In genomic region chr12:104245092-104245491, GRCm38 (mm10) we compare ENCODE assay signal across 10 mouse cellular contexts. TPM values are rescaled to one million over a fixed set of nuclear protein-coding genes. Genes with fewer than 3 reads are reported as not detected.
DNase-seq lines count a peak whose midpoint lies in the region; ATAC-seq and TF ChIP-seq lines count a peak whose summit lies in the region.
"Had no signal": no experiment of that assay in that cellular context is flagged by ENCODE, and none has a peak within 500 bp of the region (broad histone marks: within the 10 kb centered on the region; RNA-seq: fewer than 3 reads in every experiment).

No protein-coding gene starts in this region.

- H3K79me2 ChIP-seq in liver, adult 2 months (ENCODE audit: control insufficient read depth, insufficient read depth, low read length): no peaks in the 10 kb centered on the region

- no peak for ATAC-seq in liver, embryonic 12.5 days
- ATAC-seq: intestine, embryonic 15.5 days had no signal

- no peaks in the 10 kb centered on the region for H3K36me3 ChIP-seq in liver, adult 2 months (ENCODE audit: control insufficient read depth, insufficient read depth, low read length)
- no peaks in the 10 kb centered on the region for H3K36me3 ChIP-seq in liver, embryonic 12.5 days
- H3K36me3 ChIP-seq in limb, embryonic 10.5 days: no peaks in the 10 kb centered on the region
- H3K36me3 ChIP-seq: intestine, embryonic 15.5 days; midbrain, embryonic 12.5 days had no signal

- H3K4me1 ChIP-seq in liver, adult 2 months (ENCODE audit: control insufficient read depth, insufficient read depth, low read length): peaks cover 5% of the 10 kb centered on the region; the same call in 1 of the 2 replicates
- no peaks in the 10 kb centered on the region for H3K4me1 ChIP-seq in liver, embryonic 12.5 days
- peaks cover 18% of the 10 kb centered on the region for H3K4me1 ChIP-seq in embryonic fibroblast, embryonic 13.5 days (ENCODE audit: control insufficient read depth, insufficient read depth, low read length)
- H3K4me1 ChIP-seq in limb, embryonic 10.5 days: peaks cover 6% of the 10 kb centered on the region
- H3K4me1 ChIP-seq: intestine, embryonic 15.5 days had no signal

- no peak overlapping the region for H3K4me3 ChIP-seq in liver, adult 2 months (ENCODE audit: insufficient read depth, low read depth, low read length)
- H3K4me3 ChIP-seq in liver, embryonic 12.5 days: no peak overlapping the region
- no peak overlapping the region for H3K4me3 ChIP-seq in embryonic fibroblast, embryonic 13.5 days (ENCODE audit: insufficient read depth, low read length)
- no peak overlapping the region for H3K4me3 ChIP-seq in limb, embryonic 10.5 days
- H3K4me3 ChIP-seq: intestine, embryonic 15.5 days; midbrain, embryonic 12.5 days had no signal

- H3K9ac ChIP-seq in liver, adult 2 months (ENCODE audit: low read depth, low read length): no peak overlapping the region
- no peak overlapping the region for H3K9ac ChIP-seq in liver, embryonic 12.5 days
- H3K9ac ChIP-seq: intestine, embryonic 15.5 days; midbrain, embryonic 12.5 days had no signal

- 93% methylated on average over 1 of the region's 1 CpGs for WGBS in liver, adult 2 months
- WGBS in liver, embryonic 12.5 days (ENCODE audit: insufficient replicate concordance): 65% methylated on average over 1 of the region's 1 CpGs
- WGBS in limb, embryonic 10.5 days: 90% methylated on average over 1 of the region's 1 CpGs

- no peaks in the 10 kb centered on the region for H3K9me3 ChIP-seq in liver, embryonic 12.5 days (replicated peaks)
- no peaks in the 10 kb centered on the region for H3K9me3 ChIP-seq in limb, embryonic 10.5 days (replicated peaks)
- H3K9me3 ChIP-seq: intestine, embryonic 15.5 days; midbrain, embryonic 12.5 days had no signal

- no peak overlapping the region for H3K27ac ChIP-seq in liver, adult 2 months (replicated peaks; ENCODE audit: insufficient read depth, low read depth, low read length)
- no peak overlapping the region for H3K27ac ChIP-seq in liver, embryonic 12.5 days
- H3K27ac ChIP-seq in embryonic fibroblast, embryonic 13.5 days (ENCODE audit: insufficient read depth, low read length): peak overlapping the region; percentile 82
- H3K27ac ChIP-seq in limb, embryonic 10.5 days: no peak overlapping the region
- H3K27ac ChIP-seq: intestine, embryonic 15.5 days; midbrain, embryonic 12.5 days had no signal

- TF ChIP-seq CTCF in liver, adult 2 months (IDR thresholded peaks at IDR 0.05; ENCODE audit: low read depth, low read length): peak; percentile 54; the same call in 1 of the 2 replicates
- TF ChIP-seq CTCF in embryonic fibroblast, embryonic 13.5 days (IDR thresholded peaks at IDR 0.05; ENCODE audit: borderline replicate concordance, insufficient read depth, low read length): peak; percentile 57; the same call in 1 of the 2 replicates

- no peaks in the 10 kb centered on the region for H3K27me3 ChIP-seq in liver, adult 2 months (ENCODE audit: control insufficient read depth, insufficient read depth, low read length)
- H3K27me3 ChIP-seq in liver, embryonic 12.5 days (replicated peaks): no peaks in the 10 kb centered on the region
- no peaks in the 10 kb centered on the region for H3K27me3 ChIP-seq in limb, embryonic 10.5 days (ENCODE audit: low read depth, poor library complexity, severe bottlenecking)
- H3K27me3 ChIP-seq: intestine, embryonic 15.5 days had no signal

- H3K4me2 ChIP-seq in liver, embryonic 12.5 days: no peak overlapping the region
- H3K4me2 ChIP-seq: intestine, embryonic 15.5 days; midbrain, embryonic 12.5 days had no signal

- no peak for TF ChIP-seq POLR2A in liver, adult 2 months (IDR thresholded peaks at IDR 0.05; ENCODE audit: extremely low read depth, insufficient read depth, low read length)
- TF ChIP-seq POLR2A in embryonic fibroblast, embryonic 13.5 days (IDR thresholded peaks at IDR 0.05; ENCODE audit: low read depth, low read length): no peak

- DNase-seq in embryo, embryonic 10.5 days (ENCODE audit: low spot score): peak; percentile 18
- no peak for DNase-seq in embryo, embryonic 10 days (ENCODE audit: low spot score)
- peak; percentile 37 for DNase-seq in liver, adult 2 months (ENCODE audit: extremely low read depth, low read depth, low spot score)
- peak; percentile 14 for DNase-seq in lung, postnatal 14 days
- DNase-seq in limb, embryonic 10.5 days (ENCODE audit: low spot score): no peak
- DNase-seq in gastrocnemius, postnatal 14 days: no peak

- intact Hi-C loops in gastrocnemius, postnatal 14 days (cut with DNase I; ENCODE audit: low total_unique reads): no loop called here

RNA-seq across cellular contexts. Expression of gene Serpina3g, which starts 9.0 kb away (rescaled TPM):
- total RNA-seq in liver, adult 2 months (2014; rRNA removed): 19.1 and 20.7 TPM in 2 replicates
- polyA plus RNA-seq in liver, adult 2 months (2012; rRNA removed): 3.8 and 9.7 TPM in 2 replicates
- polyA plus RNA-seq in liver, embryonic 12.5 days (2016; fragmentation: Nextera tagmentation; extraction: Ambion mirVana): 1.3 and 1.9 TPM in 2 replicates
- 54.6 and 89.6 TPM in 2 replicates for polyA plus RNA-seq in embryonic fibroblast, embryonic 13.5 days (2011; ENCODE audit: insufficient read length, low read depth, missing spikeins)
- 0.13 TPM in 1 of 2 replicates, not detected in the other for polyA plus RNA-seq in limb, embryonic 10.5 days (2016; fragmentation: Nextera tagmentation; extraction: Ambion mirVana)
- not detected for total RNA-seq in gastrocnemius, postnatal 14 days (2021)

RNA-seq across cellular contexts. Expression of gene Serpina3i, which starts 17.8 kb away (rescaled TPM):
- 0.20 and 0.46 TPM in 2 replicates for total RNA-seq in liver, adult 2 months (2014; rRNA removed)
- polyA plus RNA-seq in liver, adult 2 months (2012; rRNA removed): 0.04 TPM in 1 of 2 replicates, not detected in the other
- 0.10 and 0.15 TPM in 2 replicates for polyA plus RNA-seq in liver, embryonic 12.5 days (2016; fragmentation: Nextera tagmentation; extraction: Ambion mirVana)
- 1.6 TPM in 2 replicates for polyA plus RNA-seq in embryonic fibroblast, embryonic 13.5 days (2011; ENCODE audit: insufficient read length, low read depth, missing spikeins)
- 0.14 and 0.39 TPM in 2 replicates for polyA plus RNA-seq in limb, embryonic 10.5 days (2016; fragmentation: Nextera tagmentation; extraction: Ambion mirVana)
- not detected for total RNA-seq in gastrocnemius, postnatal 14 days (2021)
- polyA plus RNA-seq: intestine, embryonic 15.5 days had no signal

RNA-seq across cellular contexts. Expression of gene Serpina3f, which starts 30.7 kb away (rescaled TPM):
- 2.9 TPM in 2 replicates for total RNA-seq in liver, adult 2 months (2014; rRNA removed)
- polyA plus RNA-seq in liver, adult 2 months (2012; rRNA removed): 0.67 and 2.2 TPM in 2 replicates
- polyA plus RNA-seq in liver, embryonic 12.5 days (2016; fragmentation: Nextera tagmentation; extraction: Ambion mirVana): 0.06 and 0.20 TPM in 2 replicates
- polyA plus RNA-seq in embryonic fibroblast, embryonic 13.5 days (2011; ENCODE audit: insufficient read length, low read depth, missing spikeins): 0.33 and 0.74 TPM in 2 replicates
- not detected in 2 replicates for polyA plus RNA-seq in limb, embryonic 10.5 days (2016; fragmentation: Nextera tagmentation; extraction: Ambion mirVana)
- total RNA-seq in gastrocnemius, postnatal 14 days (2021): not detected

Comparison
In these comparisons a context has a peak if more than half of its experiments do, and no peak if none do; other contexts are left out.
1. DNase-seq: peak in embryo, embryonic 10.5 days (single experiment), liver, adult 2 months (single experiment) and lung, postnatal 14 days (single experiment); none in embryo, embryonic 10 days (single experiment), limb, embryonic 10.5 days (single experiment) and gastrocnemius, postnatal 14 days (single experiment).